Mouse (Mus musculus): ENCODE results near the gene Slc24a2. TPM values are rescaled to one million over a fixed set of nuclear protein-coding genes. Genes with fewer than 3 reads are reported as not detected.

The Slc24a2 gene
- total RNA-seq, 2 experiments from 2014 or later = not detected

DNA sequence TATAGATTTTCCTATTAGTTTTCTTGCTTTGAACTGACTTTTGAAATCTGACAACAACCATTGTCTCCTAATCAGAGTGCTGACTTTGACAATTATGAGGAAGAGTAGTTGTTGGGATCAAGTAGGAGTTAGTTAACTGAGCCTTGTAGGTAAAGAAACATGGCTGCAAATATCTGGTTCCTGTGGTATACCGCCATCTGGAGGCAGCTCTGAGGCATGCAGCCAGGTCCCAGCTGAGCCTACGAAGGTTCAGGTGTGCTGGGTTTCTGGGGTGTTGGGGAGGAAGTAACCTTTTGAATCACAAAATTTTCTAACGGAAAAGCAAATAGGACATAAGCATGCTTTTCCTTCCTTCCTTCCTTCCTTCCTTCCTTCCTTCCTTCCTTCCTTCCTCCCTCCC is 237.8 kb downstream of the Slc24a2 start:
- no peak for ATAC-seq (replicated peaks; ENCODE audit: low FRiP score, poor library complexity, severe bottlenecking)

DNA sequence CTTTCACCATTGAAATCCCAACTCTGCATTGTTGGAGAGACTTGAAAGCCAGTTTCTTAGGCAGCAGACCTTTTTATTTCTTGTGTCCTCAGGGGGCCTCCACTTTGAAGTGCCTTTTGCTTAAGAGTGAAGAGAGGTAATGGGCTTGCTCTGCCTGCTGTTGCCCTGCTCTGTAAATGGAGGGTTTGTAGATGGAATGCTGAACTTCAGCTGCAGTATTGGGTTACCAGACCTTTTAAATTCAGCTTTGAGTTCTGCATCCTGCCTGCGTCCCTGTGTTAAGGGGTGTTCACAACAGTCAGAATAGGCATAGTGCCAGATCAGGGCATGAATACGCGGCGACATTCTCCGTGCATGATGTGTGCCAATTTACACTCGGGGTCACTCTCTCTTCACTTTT is 241.0 kb downstream of the Slc24a2 start:
- no peak for ATAC-seq (replicated peaks; ENCODE audit: low FRiP score, poor library complexity, severe bottlenecking)

DNA sequence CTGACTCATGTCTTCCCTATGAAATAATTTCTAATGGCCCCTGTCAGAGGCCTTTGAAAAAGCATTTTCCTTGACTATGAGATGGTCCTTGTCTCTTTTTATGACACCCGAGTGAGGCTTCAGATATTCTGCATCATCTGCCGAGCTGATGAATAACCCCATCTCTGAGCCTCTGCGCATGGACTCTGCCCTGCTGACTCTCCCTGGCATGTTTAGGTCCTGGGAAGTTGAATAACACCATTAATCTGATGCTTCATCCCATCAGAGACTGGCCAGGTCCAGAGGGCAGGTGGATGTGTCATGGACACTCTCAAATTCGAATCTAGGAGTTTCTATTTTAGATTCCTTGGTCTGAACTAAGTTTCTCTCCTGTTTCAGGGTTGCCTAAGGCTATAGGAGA is 242.4 kb downstream of the Slc24a2 start:
- ATAC-seq (replicated peaks; ENCODE audit: low FRiP score, poor library complexity, severe bottlenecking) = no peak

DNA sequence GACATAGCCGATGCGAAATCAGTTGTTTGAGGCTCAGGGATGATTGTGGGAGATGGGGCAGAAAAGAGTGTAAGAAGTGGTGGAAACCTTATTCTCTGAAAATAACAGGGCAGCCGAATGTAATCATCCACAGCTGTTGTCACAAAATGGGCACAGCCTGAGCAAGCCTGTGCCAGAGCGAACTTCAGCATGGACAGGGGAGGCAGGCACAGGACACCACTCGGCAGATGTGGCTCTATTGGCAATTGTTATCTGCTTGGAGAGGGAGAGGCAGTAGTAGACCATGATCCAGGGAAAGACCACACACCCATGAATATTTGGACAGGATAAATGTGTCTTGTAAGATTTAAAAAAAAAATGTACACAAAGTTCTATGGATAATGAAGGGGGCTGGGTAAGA is 253.0 kb downstream of the Slc24a2 start:
- ATAC-seq (replicated peaks; ENCODE audit: low FRiP score, poor library complexity, severe bottlenecking) = no peak

DNA sequence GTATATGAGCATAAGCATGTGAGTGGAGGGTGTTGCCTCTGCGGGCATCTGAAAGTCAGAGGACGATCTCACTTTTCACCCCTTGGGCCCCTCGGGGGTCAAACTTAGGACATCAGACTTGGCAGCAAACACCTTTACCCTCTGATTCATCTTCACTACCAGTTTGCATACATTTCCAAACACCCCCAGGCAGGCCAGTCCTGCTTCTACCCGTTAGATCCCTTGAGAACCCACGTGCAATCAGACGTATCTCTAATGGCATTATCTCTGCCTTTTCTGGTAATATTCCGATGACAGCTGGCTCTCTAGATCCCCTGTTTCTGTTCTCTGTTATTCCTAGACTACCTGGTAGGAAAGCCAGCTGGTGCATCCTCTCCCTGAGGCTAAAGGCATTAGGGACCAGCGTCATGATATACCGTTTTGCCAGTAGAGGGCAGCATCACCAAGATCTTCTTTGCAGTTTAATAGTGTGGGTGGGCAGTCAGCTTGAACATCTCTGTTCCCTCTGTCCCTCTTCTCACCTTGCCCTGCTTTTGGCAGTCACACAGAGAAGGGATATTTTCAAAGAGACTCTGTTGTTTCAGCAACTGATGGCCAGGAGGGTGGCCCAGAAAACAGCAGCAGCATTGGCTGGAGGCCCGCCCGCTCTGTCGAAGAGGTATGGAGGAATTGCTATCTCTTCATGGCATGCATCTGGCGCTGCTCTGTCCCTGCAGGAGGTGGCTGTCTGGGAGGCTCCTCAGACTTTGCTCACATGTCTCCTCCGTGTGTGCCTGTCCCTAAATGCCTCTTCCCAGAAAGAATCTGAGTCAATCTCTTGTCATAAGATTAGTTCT is 272.5 kb downstream of the Slc24a2 start:
- ATAC-seq (replicated peaks; ENCODE audit: low FRiP score, poor library complexity, severe bottlenecking) = no peak

DNA sequence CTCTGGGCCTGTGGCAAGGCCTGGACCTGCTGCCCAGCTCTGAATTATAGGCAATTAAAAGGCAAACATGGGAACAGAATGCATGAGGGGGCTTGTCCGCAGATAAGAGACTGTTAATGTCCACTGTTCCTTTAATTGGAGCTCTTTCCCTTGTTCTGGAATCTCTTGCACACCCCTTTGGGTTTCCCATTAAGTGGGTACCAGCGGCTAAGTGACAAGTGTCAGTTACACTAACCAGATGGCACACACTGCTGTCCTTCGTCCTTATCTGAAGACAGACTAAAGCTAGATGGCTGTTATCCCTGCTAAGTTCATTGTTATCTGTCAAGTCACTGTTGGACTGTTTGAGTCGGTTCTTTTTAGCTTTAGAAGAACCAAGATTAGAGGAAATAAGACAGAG is 274.8 kb downstream of the Slc24a2 start:
- ATAC-seq (replicated peaks; ENCODE audit: low FRiP score, poor library complexity, severe bottlenecking) = no peak

DNA sequence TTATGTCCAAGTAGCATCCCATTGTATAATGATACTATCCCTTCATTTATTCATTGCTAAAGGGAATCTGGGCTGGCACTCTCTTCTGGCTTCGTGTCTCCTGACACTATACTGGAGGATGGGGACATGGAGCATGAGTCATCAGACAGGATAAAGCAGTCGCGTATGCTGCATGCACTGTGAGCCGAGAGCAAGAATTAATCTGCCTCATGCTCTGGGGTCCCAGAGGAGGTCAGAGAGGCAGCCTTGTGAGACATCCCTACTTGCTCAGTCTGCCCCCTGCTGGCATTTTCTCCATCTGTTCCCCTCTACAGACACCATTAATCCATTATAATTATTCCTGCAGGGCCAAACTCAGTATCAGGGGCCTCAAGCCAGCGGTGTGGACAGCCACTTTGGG is 276.8 kb downstream of the Slc24a2 start:
- ATAC-seq (replicated peaks; ENCODE audit: low FRiP score, poor library complexity, severe bottlenecking) = no peak

DNA sequence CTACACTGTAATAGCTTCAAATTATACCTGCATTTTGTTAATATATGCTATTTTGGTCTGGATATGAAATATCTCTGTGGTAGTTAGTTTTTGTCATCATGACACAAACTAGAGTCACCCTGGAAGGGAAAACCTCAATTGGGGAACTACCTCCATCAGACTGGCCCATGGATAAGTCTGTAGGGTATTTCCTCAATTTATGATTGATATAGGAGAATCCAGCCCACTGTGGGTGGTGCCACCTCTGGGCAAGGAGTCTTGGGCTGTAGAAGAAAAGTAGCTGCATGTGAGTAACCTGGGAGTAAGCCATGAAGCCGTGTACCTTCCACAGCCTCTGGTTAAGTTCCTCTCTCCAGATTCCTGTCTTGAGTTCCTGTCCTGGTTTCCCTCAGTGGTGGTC is 281.5 kb downstream of the Slc24a2 start:
- ATAC-seq (replicated peaks; ENCODE audit: low FRiP score, poor library complexity, severe bottlenecking) = no peak

DNA sequence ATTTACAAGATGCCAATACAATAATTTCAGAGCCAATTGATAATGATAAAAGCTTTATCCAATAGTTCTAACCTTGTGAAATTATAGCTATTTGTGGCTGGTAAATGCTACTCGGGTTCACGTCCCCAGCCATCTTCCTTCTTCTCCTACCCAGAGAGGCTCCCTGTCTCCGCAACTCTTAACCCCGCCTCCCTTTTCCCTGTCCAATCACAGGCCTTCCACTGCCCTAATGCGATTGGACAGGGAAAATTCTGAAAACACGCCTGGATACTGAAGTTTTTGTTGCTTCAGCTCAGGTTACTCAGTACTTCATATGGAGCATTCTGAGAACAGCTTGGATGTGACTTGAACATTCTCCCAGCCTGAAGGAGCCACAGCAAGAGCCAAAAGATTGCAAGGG is 287.0 kb downstream of the Slc24a2 start:
- ATAC-seq (replicated peaks; ENCODE audit: low FRiP score, poor library complexity, severe bottlenecking) = no peak

DNA sequence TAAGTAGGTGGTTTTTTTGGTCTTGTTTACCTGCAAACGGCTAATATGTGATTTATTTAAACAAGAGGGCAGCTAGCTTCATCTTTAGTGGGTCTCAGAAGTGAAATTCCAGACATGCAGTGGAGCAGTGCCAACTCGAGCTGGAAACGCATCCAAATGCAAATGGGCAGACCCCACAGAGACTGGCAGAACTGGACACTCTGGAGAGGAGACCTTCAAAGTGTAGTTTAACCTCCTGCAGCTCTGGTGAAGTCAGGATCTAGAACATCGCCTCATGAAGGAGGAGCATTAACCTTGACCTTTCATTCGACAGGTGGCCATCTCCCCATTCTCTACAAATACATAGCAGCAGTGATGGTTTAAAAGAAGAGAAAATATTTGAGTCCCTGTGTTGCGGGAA is 287.6 kb downstream of the Slc24a2 start:
- ATAC-seq (replicated peaks; ENCODE audit: low FRiP score, poor library complexity, severe bottlenecking) = no peak

DNA sequence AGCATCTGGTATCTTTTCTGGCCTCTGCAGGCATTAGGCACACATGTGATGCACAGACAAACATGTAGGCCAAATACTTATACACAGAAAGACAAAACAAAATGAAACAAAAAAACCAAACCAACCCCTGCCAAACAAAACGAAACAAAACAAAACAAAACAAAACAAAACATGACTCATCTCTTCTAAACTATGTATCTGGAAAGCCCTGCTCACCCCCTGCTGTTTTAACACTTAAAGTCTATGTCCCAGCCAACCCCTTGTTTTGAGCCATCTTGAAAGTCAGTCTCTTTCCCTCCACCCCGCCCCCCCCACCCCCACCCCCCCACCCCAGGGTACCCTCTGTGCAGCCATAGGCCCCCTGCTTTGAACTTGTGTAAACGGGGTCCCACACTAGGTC is 293.6 kb downstream of the Slc24a2 start:
- no peak for ATAC-seq (replicated peaks; ENCODE audit: low FRiP score, poor library complexity, severe bottlenecking)

DNA sequence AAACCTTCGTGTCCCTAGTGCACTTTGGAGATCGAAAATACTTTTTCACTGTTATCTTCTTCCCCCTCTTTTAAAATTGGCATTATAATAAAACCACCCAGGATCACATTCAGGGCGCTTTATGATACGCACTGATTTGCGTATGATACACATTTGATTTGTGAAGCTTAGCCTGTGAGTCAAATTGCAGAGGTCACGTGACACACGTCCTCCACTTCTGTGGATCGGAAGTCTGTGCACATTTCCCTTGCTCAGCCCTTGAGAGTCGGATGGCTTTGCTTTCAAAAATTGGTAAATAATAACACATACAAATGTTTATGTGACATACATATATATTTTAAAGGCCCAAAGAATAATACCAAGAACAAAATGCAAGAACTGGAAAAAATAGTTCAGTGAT is 294.1 kb downstream of the Slc24a2 start:
- no peak for ATAC-seq (replicated peaks; ENCODE audit: low FRiP score, poor library complexity, severe bottlenecking)
